Mouse (Mus musculus): Measurements from ENCODE around the gene Bnc2. TPM values are rescaled to one million over a fixed set of nuclear protein-coding genes. Genes with fewer than 3 reads are reported as not detected.

Bnc2 gene
- polyA plus RNA-seq, 1 experiment from 2014 or later = 1.1 TPM

GRCm38 (mm10) chr4:84510466-84510865 lies 164.6 kb downstream of the Bnc2 start:
- no peak for DNase-seq (ENCODE audit: low spot score)

DNA sequence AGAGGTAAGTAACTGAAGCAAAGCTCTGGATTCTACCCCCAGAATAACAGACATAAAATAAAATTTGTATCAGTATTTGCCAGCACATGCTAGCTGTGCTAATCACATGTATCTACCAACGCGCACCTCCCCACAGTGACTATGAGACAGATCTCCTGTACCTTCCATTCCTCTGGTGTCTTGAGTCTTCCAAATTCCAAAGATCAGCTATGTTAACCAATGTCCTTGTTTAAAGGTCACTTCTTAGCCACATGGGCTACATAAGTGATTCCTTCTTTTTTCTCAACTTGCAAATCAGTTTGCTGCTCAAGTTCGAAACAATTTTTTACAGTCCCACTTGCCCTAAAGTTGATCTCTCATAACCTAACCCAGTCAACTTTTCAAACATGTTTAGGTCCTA lies 167.5 kb downstream of the Bnc2 start:
- no peak for DNase-seq (ENCODE audit: low spot score)

- DNase-seq (ENCODE audit: low spot score) = no peak
These were observed 172.3 kb downstream of the Bnc2 start for GRCm38 (mm10) chr4:84502581-84503269.

DNA sequence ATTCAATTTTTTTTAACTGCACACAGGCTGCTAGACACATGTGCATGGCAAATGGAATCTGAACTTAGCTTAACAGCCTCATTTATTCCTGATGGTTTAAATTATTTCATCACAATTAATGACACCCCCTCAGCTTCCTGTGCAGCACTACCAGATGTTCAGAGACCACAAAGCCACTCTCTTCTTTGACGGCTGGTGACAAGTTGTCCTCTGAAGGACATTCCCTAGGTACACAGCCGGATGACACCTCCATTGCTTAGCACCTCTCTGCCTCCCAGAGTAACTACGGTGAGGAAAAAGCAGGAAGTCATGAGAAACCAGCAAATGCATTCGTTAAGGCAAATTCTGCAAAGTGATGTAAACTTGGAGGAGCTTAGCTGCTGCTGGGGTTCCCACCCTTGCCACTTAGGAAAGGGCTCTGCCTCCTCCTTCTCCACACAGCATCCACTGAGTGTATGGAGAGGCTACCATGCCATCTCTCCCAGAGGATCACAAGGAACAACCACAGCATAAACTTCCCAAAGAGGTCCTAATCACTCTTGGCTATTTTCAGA lies 174.2 kb downstream of the Bnc2 start:
- no peak for DNase-seq (ENCODE audit: low spot score)

DNA sequence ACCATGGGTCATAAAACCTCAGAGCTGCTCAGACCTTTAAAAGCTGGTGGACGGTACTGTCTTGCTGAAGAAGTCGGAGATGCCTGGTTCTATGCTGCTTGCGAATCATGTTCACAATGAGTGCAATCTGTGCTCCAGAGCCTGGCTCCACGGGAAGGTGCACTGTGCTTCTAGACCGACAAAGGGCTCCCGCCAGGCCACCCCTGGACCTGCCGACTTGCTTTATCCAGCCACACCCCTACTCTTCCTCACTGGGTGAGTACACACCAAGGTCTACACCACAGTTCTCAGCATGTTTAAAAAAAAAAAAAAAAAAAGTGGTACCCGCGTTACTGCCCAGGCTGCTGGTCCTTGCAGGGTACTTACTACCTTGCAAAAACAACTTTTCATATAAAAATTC lies 174.8 kb downstream of the Bnc2 start:
- DNase-seq (ENCODE audit: low spot score) = no peak

DNA sequence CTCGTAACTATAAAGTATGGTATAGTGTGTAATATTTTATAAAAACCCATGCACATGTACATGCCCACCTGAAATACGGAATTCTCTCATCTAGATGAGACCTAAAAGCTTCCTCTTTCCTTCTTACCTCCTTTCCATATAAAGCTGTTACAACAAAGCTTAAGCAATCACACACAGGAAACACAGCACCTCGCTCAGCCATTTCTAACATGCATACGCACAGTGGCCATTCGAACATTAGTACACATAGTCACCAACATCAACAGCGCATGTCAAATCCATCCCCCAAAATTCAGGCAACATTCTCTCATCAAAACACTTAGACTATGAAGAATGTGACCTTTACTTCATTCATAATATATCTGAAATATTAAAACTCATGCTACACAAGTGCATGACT lies 176.6 kb downstream of the Bnc2 start:
- no peak for DNase-seq (ENCODE audit: low spot score)

DNA sequence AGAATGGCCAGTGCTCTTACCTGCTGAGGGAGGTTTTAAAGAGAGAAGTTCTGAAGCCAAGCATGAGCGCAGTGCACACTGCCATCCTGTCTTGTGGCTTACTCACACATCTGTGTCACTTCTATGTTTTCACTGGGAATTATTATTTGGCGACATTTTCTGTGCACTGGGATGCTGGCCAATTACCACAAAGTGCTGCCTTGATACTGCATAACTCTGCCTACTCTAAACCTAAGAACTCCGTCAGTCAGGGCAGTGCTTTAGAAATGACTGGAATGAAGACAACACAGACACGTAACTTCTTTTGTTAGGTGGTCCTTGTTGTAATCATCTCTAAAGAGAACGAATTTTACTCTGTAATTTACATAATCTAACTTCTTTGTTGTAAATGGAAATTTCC lies 186.8 kb downstream of the Bnc2 start:
- DNase-seq (ENCODE audit: low spot score) = no peak

DNA sequence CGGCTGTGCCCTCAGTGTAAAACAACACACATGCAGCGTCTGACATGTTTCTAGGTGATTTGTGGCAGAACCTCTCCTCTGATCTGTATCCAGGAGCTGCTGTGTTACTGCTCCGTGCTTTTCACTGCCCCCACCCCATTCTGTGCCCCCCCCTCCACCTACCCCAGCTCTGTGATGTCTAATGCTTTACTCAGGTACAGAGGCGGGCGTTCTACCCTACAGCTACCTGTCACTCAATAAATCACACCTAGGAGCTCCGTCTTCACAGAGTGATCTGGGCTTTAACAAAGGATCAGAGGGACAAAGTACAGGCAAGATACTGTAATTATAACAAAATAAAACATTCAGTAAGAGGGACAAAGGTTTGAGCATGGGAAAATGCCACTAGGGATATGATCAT lies 192.4 kb downstream of the Bnc2 start:
- no peak for DNase-seq (ENCODE audit: low spot score)

DNA sequence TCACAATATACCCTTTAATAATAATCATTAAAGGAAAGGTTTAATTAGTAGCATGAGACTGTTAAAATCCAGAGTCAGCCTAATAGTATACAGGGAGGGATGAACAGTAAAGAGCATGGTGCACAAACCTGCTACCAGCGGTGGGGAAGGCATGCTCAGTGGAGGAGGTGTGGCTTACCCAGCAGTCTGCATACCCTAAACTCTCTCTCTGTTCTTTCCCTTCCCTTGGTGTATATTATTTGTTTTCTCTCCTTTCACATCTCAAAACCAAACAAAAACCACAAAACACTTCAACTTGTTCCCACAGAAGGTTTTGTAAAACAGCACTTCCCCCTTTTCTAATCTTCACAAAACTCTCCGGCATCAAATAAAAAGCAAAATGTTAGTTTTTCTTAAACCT lies 202.4 kb downstream of the Bnc2 start:
- no peak for DNase-seq (ENCODE audit: low spot score)

- no peak for DNase-seq (ENCODE audit: low spot score)
These were observed 204.8 kb downstream of the Bnc2 start for GRCm38 (mm10) chr4:84470106-84470885.

DNA sequence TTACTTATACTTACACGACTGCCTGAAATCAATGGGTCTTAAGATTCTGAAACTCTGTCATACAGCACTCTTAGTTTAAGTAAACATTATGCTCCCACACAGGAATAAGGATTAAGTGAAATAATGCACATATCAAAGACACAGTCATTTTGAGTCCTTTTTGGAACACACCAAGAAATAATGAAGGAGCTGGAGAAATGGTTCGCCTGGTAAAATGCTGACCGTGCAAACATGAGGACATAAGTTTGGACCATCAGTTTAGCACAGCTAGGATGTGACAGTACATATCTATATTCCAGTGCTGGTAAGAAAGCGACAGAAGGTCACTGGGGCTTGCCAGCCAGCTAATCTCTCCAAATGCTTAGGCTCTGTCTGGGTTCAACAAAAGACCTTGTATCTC lies 205.7 kb downstream of the Bnc2 start:
- no peak for DNase-seq (ENCODE audit: low spot score)

DNA sequence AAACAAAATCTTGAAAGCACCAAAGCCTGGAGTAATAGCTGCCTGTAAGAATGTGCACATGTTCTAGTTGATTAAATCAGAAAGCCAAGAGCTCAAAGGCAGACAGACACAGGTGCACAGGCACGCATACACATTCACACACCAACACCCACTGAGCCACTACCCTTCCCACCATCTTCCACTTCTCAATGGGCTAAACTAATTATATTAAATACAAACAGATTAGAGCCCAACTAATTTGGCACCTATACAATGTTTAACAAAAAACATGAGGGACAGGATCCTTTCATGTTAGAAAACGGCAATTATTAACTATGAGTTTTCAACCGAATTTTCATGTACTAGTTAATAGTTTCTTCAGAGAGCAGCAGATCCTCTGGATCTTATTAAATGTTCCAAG lies 207.4 kb downstream of the Bnc2 start:
- DNase-seq (ENCODE audit: low spot score) = no peak

GRCm38 (mm10) chr4:84458218-84458560 lies 216.9 kb downstream of the Bnc2 start:
- no peak for DNase-seq (ENCODE audit: low spot score)

- no peak for DNase-seq (ENCODE audit: low spot score)
These were observed 217.4 kb downstream of the Bnc2 start for GRCm38 (mm10) chr4:84457512-84458217.

- no peak for DNase-seq (ENCODE audit: low spot score)
These were observed 218.2 kb downstream of the Bnc2 start for GRCm38 (mm10) chr4:84456853-84457249.

- no peak for DNase-seq (ENCODE audit: low spot score)
These were observed 218.8 kb downstream of the Bnc2 start for GRCm38 (mm10) chr4:84456198-84456852.

GRCm38 (mm10) chr4:84454493-84454892 lies 220.6 kb downstream of the Bnc2 start:
- no peak for DNase-seq (ENCODE audit: low spot score)

- DNase-seq (ENCODE audit: low spot score) = no peak
These were observed 221.5 kb downstream of the Bnc2 start for GRCm38 (mm10) chr4:84453586-84453985.

DNA sequence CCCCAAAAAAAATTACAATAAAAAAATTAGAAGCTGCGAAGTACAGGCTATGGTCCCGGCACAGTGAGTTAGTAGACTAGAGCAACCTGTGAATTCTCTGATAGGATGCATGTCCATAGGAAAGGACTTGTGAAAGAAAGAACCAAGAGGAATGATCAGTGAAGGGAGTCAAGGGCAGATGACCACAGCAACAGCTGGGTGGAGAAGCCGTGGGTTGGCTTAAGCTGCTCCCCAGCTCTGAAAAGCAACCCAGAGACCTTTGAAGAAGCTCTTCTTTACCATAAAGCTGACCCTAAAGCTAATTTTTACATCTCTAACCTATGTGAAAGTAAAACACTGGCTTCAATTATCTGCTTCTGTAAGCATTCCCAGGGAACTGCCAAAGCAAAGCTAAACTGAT lies 222.4 kb downstream of the Bnc2 start:
- no peak for DNase-seq (ENCODE audit: low spot score)

GRCm38 (mm10) chr4:84449246-84450005 lies 225.6 kb downstream of the Bnc2 start:
- no peak for DNase-seq (ENCODE audit: low spot score)

GRCm38 (mm10) chr4:84433324-84433723 lies 241.8 kb downstream of the Bnc2 start:
- no peak for DNase-seq (ENCODE audit: low spot score)
